Mouse (Mus musculus) frontal cortex, adult (tissue): ENCODE measurements around the gene Iscu.
"Not testable (repeated sequence)": the region's sequence is repeated elsewhere in the genome, so short reads cannot be mapped to it uniquely, and the experiment has no call there.

Experiments
- ATAC-seq: cut with Nextera tagmentation; 2 replicates; pipeline ENCODE4 v1.9.2; 2017; ENCODE audit warnings: mild to moderate bottlenecking, moderate library complexity, mixed read lengths; ENCODE audit not compliant: low TSS enrichment

The Iscu gene

GRCm38 (mm10) chr5:113755347-113756030, 17.1 kb upstream of the Iscu start:
- no peak for ATAC-seq

DNA sequence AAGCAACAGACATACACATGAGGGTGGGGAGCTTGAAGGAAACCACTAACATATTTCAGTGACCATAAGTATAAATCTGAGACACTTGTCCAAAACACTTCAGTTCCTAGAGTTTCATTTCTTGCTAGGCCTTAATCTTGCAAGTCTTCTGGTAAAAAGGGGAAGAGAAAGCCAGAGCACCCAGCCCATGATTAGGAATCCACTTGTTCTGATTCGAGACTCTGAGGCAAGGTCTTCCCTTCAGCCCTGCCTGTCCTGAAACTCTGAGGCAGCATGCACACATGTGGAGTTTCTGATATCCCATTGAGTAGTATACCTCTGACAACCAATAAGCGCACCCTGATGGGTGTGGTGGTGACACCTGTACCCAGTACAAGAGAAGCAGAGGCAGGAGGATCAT, 11.0 kb upstream of the Iscu start:
- no peak for ATAC-seq

- ATAC-seq: no peak
Measured at GRCm38 (mm10) chr5:113764426-113764825, 8.1 kb upstream of the Iscu start.

DNA sequence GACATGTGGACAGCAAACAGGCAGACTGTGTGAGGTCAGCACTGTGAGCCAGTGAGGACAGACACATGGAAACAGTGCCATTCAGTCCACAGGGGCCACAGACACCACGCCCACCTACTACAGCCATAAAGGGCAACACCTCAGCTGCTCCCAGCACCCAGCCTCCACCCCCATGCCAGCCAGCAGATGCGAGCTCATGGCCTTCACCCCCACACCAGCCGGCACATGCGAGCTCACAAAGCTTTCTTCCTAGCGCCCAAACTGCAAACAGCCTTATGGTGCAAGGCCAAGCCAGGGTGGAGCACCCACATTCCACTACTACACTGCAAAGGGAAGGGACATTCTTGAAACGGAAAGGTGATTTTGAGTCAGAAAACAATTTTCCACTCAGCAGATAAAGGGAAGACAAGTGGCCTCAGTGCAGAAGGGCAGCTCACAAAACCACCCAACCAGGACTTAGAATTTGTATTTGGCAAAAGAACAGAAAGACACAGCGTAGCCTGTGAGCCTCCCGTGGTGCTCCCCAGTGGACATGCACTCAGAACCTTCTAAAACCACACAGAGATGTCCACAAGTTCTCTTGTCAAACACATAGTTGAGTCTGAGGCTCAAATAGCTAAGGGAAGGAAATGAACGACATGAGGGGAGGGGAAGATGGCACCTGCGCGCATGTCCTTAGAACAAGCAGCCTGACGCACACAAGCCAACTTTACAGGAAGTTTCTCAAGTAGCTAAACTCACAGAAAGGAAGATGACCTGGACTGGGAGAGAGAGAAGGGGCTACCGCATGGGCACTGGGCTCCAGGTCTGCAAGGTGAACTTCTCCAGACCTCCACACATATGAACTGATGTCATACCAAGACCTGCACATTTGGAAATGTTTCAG, 6.7 kb upstream of the Iscu start:
- ATAC-seq: no peak

- ATAC-seq: 0 out of 2 replicates have a peak, but pooled peaks have one; percentile 28
Measured at GRCm38 (mm10) chr5:113768806-113769205, 3.7 kb upstream of the Iscu start.

- peak; percentile 45 for ATAC-seq
Measured at GRCm38 (mm10) chr5:113771213-113772162, 1.1 kb upstream of the Iscu start.

- ATAC-seq: 0 out of 2 replicates have a peak, but pooled peaks have one; percentile 4
Measured at GRCm38 (mm10) chr5:113772905-113773519, 464 bp downstream of the Iscu start.

- ATAC-seq: 0 out of 2 replicates have a peak, but pooled peaks have one; percentile 35
Measured at GRCm38 (mm10) chr5:113773664-113774063, 1.1 kb downstream of the Iscu start.

DNA sequence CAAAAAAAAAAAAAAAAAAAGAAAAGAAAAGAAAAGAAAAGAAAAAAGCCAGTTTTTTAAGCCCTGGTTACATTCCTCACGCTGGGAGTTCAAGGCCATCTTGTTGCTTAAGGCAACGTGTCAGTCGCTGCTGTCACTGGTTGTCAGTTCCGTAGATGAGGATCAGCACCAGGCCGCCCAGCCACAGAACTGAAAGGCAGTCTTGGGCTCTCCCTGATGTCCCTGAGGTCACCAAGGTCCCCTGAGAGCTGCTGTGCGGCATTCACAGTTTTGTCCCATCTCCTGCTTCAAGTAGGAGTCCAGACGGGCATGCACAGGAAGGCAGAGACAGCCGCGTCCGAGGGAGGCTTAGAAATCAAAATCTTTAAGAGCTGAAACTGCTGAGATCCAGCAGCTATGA, 3.0 kb downstream of the Iscu start:
- no peak for ATAC-seq

- ATAC-seq: no peak
Measured at GRCm38 (mm10) chr5:113776128-113776895, 3.8 kb downstream of the Iscu start.

DNA sequence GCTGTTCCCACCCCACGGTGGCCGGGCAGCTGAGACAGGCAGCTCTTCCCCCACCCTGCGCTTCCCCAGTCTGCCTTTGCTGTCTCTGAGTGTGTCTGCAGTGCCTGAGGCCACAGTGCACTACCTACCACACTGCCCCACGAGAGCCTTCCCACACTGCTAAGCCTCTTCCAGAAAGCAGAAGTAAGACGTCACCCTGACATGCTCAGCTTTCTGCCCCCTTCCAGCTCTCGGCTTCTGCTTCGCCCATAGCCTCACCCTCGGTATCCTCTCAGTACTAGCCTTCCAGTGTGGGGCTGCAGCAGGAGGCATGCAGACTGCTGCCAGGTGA, 4.3 kb downstream of the Iscu start:
- no peak for ATAC-seq

DNA sequence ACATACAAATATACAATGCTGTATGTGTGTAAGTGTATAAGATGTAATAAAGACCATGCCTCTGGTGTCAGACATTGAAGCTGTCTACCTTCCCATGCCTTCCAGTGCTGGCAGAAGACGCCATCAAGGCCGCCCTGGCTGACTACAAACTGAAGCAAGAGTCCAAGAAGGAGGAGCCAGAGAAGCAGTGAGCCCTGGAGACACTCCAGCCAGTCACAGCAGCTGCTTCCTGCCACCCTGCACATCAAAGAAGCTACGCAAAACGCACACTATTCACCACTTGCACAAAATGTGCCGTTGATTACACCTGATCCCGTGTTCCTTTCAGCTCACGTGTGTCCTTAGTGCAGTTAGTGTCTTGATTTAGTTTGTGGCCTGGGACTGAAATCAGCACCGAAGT, 5.2 kb downstream of the Iscu start:
- ATAC-seq: not testable (repeated sequence)

- no peak for ATAC-seq
Measured at GRCm38 (mm10) chr5:113779569-113779968, 7.0 kb downstream of the Iscu start.

DNA sequence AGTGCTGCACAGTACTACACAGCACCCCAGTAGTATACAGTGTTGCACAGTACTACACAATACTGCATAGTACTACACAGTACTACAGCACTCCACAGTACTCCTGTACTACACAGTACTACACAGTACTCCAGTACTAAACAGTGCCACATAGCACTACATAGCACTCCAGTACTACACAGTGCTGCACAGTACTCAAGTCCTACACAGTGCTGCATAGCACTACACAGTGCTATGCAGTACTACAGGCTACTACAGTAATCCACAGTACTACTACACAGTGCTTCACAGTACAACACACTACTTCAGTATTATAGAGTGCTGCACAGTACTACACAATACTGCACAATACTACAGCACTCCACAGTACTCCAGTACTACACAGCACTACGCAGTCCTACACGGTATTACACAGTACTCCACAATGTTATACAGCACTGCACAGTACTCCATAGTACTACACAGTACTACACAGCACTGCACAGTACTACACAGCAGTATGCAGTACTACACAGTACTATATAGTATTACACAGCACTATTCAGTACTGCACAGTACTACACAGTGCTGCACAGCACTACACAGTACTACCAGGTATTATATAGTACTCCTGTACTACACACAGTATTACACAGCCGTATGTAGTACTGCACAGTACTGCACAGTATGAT, 7.7 kb downstream of the Iscu start:
- ATAC-seq: no peak

GRCm38 (mm10) chr5:113780763-113781162, 8.2 kb downstream of the Iscu start:
- peak; percentile 18; the same call in 1 of the 2 replicates for ATAC-seq

DNA sequence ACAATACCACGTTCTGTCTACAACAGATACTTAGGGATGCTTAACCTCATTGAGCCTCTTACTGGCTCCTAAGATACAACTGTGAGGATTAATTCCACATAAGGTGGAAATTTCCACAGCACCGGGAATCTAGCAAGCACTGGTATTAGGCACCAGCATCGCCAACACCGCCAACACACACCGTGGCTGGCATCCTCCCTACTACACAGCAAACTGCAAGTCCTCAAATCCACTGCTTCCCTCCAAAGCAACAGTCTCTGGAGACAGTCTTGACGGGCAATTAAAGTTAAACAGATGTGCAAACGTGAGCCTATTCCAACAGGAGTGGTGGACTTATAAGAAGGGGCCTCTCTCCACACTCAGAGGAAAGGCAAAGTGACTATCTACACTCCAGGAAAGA, 8.7 kb downstream of the Iscu start:
- no peak; the same call in 1 of the 2 replicates for ATAC-seq

- ATAC-seq: no peak
Measured at GRCm38 (mm10) chr5:113781875-113782274, 9.3 kb downstream of the Iscu start.

DNA sequence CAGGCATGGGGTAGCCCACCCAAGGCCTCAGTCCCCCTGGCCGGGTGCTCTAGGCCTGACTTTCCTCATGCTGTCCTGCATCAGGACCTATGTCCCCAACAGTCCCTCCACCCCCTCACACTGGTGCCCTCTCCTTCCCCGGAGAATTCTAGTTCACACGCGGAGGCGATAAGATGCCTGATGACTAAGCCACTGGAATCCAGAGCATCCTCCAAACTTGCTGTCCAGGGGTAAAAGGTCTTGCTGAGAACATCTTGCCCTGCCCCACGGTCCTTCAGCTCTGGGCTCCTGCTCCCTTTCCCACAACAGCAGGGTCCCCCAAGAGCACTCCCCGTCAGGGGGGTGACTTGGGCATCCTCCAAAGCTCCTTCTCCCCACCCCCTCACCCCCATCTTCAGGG, 10.1 kb downstream of the Iscu start:
- no peak for ATAC-seq

- ATAC-seq: peak; percentile 39; the same call in 1 of the 2 replicates
Measured at GRCm38 (mm10) chr5:113783581-113784001, 11.0 kb downstream of the Iscu start.

GRCm38 (mm10) chr5:113784104-113784503, 11.6 kb downstream of the Iscu start:
- ATAC-seq: not testable (repeated sequence)
